Mouse (Mus musculus) limb, embryonic 14.5 days (tissue): Measurements from ENCODE around the gene Gns. TPM values are rescaled to one million over a fixed set of nuclear protein-coding genes. Genes with fewer than 3 reads are reported as not detected.

ENCODE experiments used
- ATAC-seq: fragments of 200-750 bp; cut with Nextera tagmentation; 2 replicates; pipeline ENCODE4 v1.8.0; 2017; ENCODE audit warnings: low read depth, moderate number of reproducible peaks, moderate TSS enrichment; ENCODE audit not compliant: low FRiP score
- DNase-seq: peaks from one replicate; pipeline ENCODE4 v3.0.0-alpha.2; 2015; ENCODE audit warnings: low spot score
- H3K27ac ChIP-seq: fragments of 300-500 bp; sonication (generic); replicated peaks from 2 replicates; pipeline ENCODE4 v1.5.1; 2014; ENCODE audit warnings: low read depth, mild to moderate bottlenecking, low read length, moderate library complexity, mixed read lengths
- H3K27me3 ChIP-seq: fragments of 300-500 bp; sonication (generic); 2 replicates; pipeline ENCODE4 v1.6.1; 2014; ENCODE audit warnings: low read length, mixed read lengths; ENCODE audit not compliant: control insufficient read depth, insufficient read depth
- H3K36me3 ChIP-seq: fragments of 300-500 bp; sonication (generic); 2 replicates; pipeline ENCODE4 v1.6.1; 2014; ENCODE audit warnings: mild to moderate bottlenecking, low read length, moderate library complexity, mixed read lengths; ENCODE audit not compliant: control insufficient read depth, insufficient read depth
- H3K4me1 ChIP-seq: fragments of 300-500 bp; sonication (generic); 2 replicates; pipeline ENCODE4 v1.6.1; 2014; ENCODE audit warnings: antibody characterized with exemption, low read length, mixed read lengths; ENCODE audit not compliant: control insufficient read depth, insufficient read depth
- H3K4me2 ChIP-seq: fragments of 300-500 bp; sonication (generic); replicated peaks from 2 replicates; pipeline ENCODE4 v1.6.1; 2014; ENCODE audit warnings: low read depth, mild to moderate bottlenecking, low read length, moderate library complexity; ENCODE audit not compliant: severe bottlenecking
- H3K4me3 ChIP-seq: fragments of 300-500 bp; sonication (generic); replicated peaks from 2 replicates; pipeline ENCODE4 v1.5.1; 2014; ENCODE audit warnings: low read length
- H3K9ac ChIP-seq: fragments of 300-500 bp; sonication (generic); 2 replicates; pipeline ENCODE4 v1.6.1; 2014; ENCODE audit warnings: mild to moderate bottlenecking, low read depth, low read length, moderate library complexity; ENCODE audit not compliant: severe bottlenecking
- H3K9me3 ChIP-seq: fragments of 300-500 bp; sonication (generic); 2 replicates; pipeline ENCODE4 v1.6.1; 2016; ENCODE audit warnings: low read length; ENCODE audit not compliant: control insufficient read depth
- POLR2A ChIP-seq: fragments of 200-500 bp; IDR thresholded peaks from 2 replicates; pipeline ENCODE4 v1.8.0; 2012; ENCODE audit warnings: inconsistent platforms, mild to moderate bottlenecking, moderate library complexity, borderline replicate concordance; ENCODE audit not compliant: insufficient read depth, insufficient read length; ENCODE audit errors: extremely low read depth
- WGBS: fragments of 180-500 bp; shearing (Covaris S2); extraction: QIAGEN DNeasy Blood & Tissue Kit; methylation state at CpG from one replicate; pipeline ENCODE4 v1.1.7; 2014; 5-methylcytosine and 5-hydroxymethylcytosine counted together
- polyA plus RNA-seq, 2 experiments: library from polyadenylated mRNA; depleted of rRNA in 1 of 2; stranded (reverse) in 1 of 2; unstranded in 1 of 2; fragments of >200 nt; fragmentation: Nextera tagmentation in 1 of 2; extraction: Ambion mirVana in 1 of 2; gene quantifications; 2 replicates each; pipeline versions ENCODE4 v1.2.1 to v1.2.3; 2012 to 2014

Gns gene
- polyA plus RNA-seq, 2 experiments = 41.6 to 62.0 TPM

GRCm38 (mm10) chr10:121394789-121395325 is 30.0 kb downstream of the Gns start:
- WGBS = 74% methylated on average over 18 of the region's 18 CpGs
- peaks cover 67% of the 10 kb centered on the region for H3K36me3 ChIP-seq
- H3K4me1 ChIP-seq = no peaks in the 10 kb centered on the region
- H3K9ac ChIP-seq = no peak overlapping the region
- no peak overlapping the region for H3K4me2 ChIP-seq
- H3K27me3 ChIP-seq = no peaks in the 10 kb centered on the region
- no peak for DNase-seq
- no peak for ATAC-seq
- no peak for TF ChIP-seq POLR2A
- no peak overlapping the region for H3K27ac ChIP-seq
- no peak overlapping the region for H3K4me3 ChIP-seq
- no peaks in the 10 kb centered on the region for H3K9me3 ChIP-seq

GRCm38 (mm10) chr10:121395542-121396176 is 30.8 kb downstream of the Gns start:
- 86% methylated on average over 20 of the region's 20 CpGs for WGBS
- Histone ChIP-seq H3K36me3 (peaks cover 59% of the 10 kb centered on the region), H3K9ac (no peak overlapping the region), H3K27me3 (no peaks in the 10 kb centered on the region), H3K4me1 (no peaks in the 10 kb centered on the region), H3K9me3 (no peaks in the 10 kb centered on the region), H3K27ac (no peak overlapping the region), H3K4me3 (no peak overlapping the region), H3K4me2 (no peak overlapping the region)
- ATAC-seq (no peak), DNase-seq (no peak)
- TF ChIP-seq POLR2A = no peak

- H3K27ac ChIP-seq = no peak overlapping the region
- no peaks in the 10 kb centered on the region for H3K27me3 ChIP-seq
- no peak overlapping the region for H3K4me3 ChIP-seq
- peaks cover 30% of the 10 kb centered on the region for H3K36me3 ChIP-seq
- no peak for TF ChIP-seq POLR2A
- H3K9ac ChIP-seq = no peak overlapping the region
- H3K4me2 ChIP-seq = no peak overlapping the region
- 89% methylated on average over 7 of the region's 7 CpGs for WGBS
- DNase-seq = no peak
- H3K9me3 ChIP-seq = no peaks in the 10 kb centered on the region
- H3K4me1 ChIP-seq = no peaks in the 10 kb centered on the region
- no peak for ATAC-seq
Observed at GRCm38 (mm10) chr10:121398599-121398998, 33.7 kb downstream of the Gns start.

- H3K4me1 ChIP-seq = no peaks in the 10 kb centered on the region
- DNase-seq (no peak), ATAC-seq (no peak)
- no peak overlapping the region for H3K4me2 ChIP-seq
- H3K27me3 ChIP-seq = no peaks in the 10 kb centered on the region
- H3K36me3 ChIP-seq = peaks cover 13% of the 10 kb centered on the region
- H3K4me3 ChIP-seq = no peak overlapping the region
- TF ChIP-seq POLR2A = no peak
- 86% methylated on average over 7 of the region's 7 CpGs for WGBS
- no peak overlapping the region for H3K9ac ChIP-seq
- H3K9me3 ChIP-seq = no peaks in the 10 kb centered on the region
- no peak overlapping the region for H3K27ac ChIP-seq
Observed at GRCm38 (mm10) chr10:121401005-121401404, 36.1 kb downstream of the Gns start.

GRCm38 (mm10) chr10:121403104-121403503 is 38.2 kb downstream of the Gns start:
- no peak overlapping the region for H3K4me2 ChIP-seq
- no peak for ATAC-seq
- H3K9ac ChIP-seq = no peak overlapping the region
- H3K4me3 ChIP-seq = no peak overlapping the region
- no peaks in the 10 kb centered on the region for H3K9me3 ChIP-seq
- no peak for DNase-seq
- 61% methylated on average over 9 of the region's 9 CpGs for WGBS
- no peak for TF ChIP-seq POLR2A
- no peaks in the 10 kb centered on the region for H3K4me1 ChIP-seq
- H3K27ac ChIP-seq = no peak overlapping the region
- no peaks in the 10 kb centered on the region for H3K36me3 ChIP-seq
- no peaks in the 10 kb centered on the region for H3K27me3 ChIP-seq
